Mouse (Mus musculus) brain, embryonic 14.5 days (tissue): ENCODE measurements at regions not wholly inside any gene's neighbourhood (a gene's known extent, or its start where the extent isn't known, plus 50 kb on each side); places are given as distances from the start of the nearest gene placed in this dataset.

Experiments
- DNase-seq: peaks from one replicate; pipeline ENCODE4 v3.0.0-alpha.2; 2011; ENCODE audit warnings: low read depth
- CTCF ChIP-seq: fragments of 200-500 bp; IDR thresholded peaks from 2 replicates; pipeline ENCODE4 v1.5.1; 2012; ENCODE audit warnings: inconsistent platforms, mild to moderate bottlenecking, moderate library complexity, borderline replicate concordance; ENCODE audit not compliant: insufficient read depth, insufficient read length; ENCODE audit errors: extremely low read depth
- POLR2A ChIP-seq: fragments of 200-500 bp; IDR thresholded peaks from 2 replicates; pipeline ENCODE4 v1.6.1; 2012; ENCODE audit warnings: mild to moderate bottlenecking, inconsistent platforms, borderline replicate concordance; ENCODE audit not compliant: poor library complexity, insufficient read depth, insufficient read length, severe bottlenecking; ENCODE audit errors: extremely low read depth

GRCm38 (mm10) chr3:66486658-66487057 lies 190.0 kb upstream of the Veph1 start:
- DNase-seq: no peak
- TF ChIP-seq POLR2A: no peak
- TF ChIP-seq CTCF: no peak

- DNase-seq: no peak
- no peak for TF ChIP-seq POLR2A
- TF ChIP-seq CTCF: no peak
Measured at GRCm38 (mm10) chr3:66486184-66486583, 189.5 kb upstream of the Veph1 start.

GRCm38 (mm10) chr3:66480718-66481117 lies 184.1 kb upstream of the Veph1 start:
- peak; percentile 95 for DNase-seq
- no peak for TF ChIP-seq CTCF
- no peak for TF ChIP-seq POLR2A

GRCm38 (mm10) chr3:66479266-66479665 lies 182.6 kb upstream of the Veph1 start:
- TF ChIP-seq CTCF (no peak), POLR2A (no peak)
- peak; percentile 26 for DNase-seq

- TF ChIP-seq CTCF (no peak), POLR2A (no peak)
- DNase-seq: peak; percentile 43
Measured at GRCm38 (mm10) chr3:66466321-66466720, 169.7 kb upstream of the Veph1 start.

GRCm38 (mm10) chr3:66465371-66465770 lies 168.7 kb upstream of the Veph1 start:
- TF ChIP-seq POLR2A (no peak), CTCF (no peak)
- DNase-seq: peak; percentile 48

- TF ChIP-seq CTCF: no peak
- TF ChIP-seq POLR2A: no peak
- DNase-seq: no peak
Measured at GRCm38 (mm10) chr3:66462341-66462740, 165.7 kb upstream of the Veph1 start.

GRCm38 (mm10) chr3:66446274-66447159 lies 149.9 kb upstream of the Veph1 start:
- no peak for TF ChIP-seq POLR2A
- TF ChIP-seq CTCF: no peak
- DNase-seq: no peak

- no peak for TF ChIP-seq POLR2A
- TF ChIP-seq CTCF: no peak
- DNase-seq: no peak
Measured at GRCm38 (mm10) chr3:66433216-66433615, 136.6 kb upstream of the Veph1 start.

- TF ChIP-seq POLR2A (no peak), CTCF (no peak)
- peak; percentile 54 for DNase-seq
Measured at GRCm38 (mm10) chr3:66430187-66430586, 133.6 kb upstream of the Veph1 start.

GRCm38 (mm10) chr3:66422445-66423037 lies 125.9 kb upstream of the Veph1 start:
- TF ChIP-seq POLR2A (no peak), CTCF (no peak)
- DNase-seq: peak; percentile 76
